Mouse (Mus musculus) CD4-positive, CD25-positive, alpha-beta regulatory T cell, adult 4 months (primary cell): ENCODE results near the gene Gm42674. TPM values are rescaled to one million over a fixed set of nuclear protein-coding genes. Genes with fewer than 3 reads are reported as not detected.

ENCODE experiments used
- ATAC-seq: one replicate; pipeline ENCODE4 v1.8.0; 2017
- polyA plus RNA-seq, 2 experiments: library from polyadenylated mRNA; unstranded; fragments of 100-300 nt; shearing (Covaris generic); gene quantifications; one replicate each; pipeline ENCODE4 v1.2.1; 2017

Gene Gm42674
- polyA plus RNA-seq, 2 experiments from 2014 or later = not detected

DNA sequence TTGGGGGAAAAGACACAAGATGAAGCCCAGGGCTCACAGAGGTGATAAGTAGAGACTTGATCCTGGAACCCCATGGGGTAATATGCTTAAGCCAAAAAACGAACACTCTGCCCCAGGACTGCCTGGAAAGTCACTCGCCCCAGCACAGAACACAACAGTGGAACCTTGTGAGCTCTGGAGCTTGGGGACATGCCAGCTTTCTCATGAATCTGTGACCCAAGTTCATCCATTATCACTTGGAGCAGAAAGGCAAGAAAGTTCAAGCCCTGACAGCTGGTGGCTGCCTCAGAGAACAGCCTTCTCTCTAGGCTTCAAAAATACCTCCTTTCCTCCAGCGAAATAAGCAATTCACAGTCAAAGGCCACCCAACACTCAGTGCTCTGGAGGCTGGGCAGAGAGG is 2.3 kb upstream of the Gm42674 start:
- no peak for ATAC-seq

DNA sequence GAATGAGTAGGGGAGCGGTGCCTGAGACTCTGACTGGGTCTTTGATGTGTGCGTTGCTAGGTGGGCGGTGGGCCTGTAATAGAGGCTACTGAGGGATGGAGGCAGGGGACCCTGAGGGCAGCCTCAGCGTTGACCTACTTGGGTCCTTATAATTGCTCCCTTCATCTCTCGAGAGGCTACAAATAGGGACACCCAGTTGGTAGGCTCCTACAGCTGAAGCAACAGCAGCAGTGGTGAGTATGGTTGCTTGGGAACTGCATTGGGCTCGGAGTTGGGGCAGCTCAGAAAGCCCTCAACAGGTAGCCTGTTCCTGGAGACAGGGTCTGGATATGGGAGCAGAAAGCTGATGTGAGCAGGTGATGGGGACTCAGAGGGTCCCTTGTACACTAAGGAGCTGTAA is 1.7 kb upstream of the Gm42674 start:
- ATAC-seq = no peak

DNA sequence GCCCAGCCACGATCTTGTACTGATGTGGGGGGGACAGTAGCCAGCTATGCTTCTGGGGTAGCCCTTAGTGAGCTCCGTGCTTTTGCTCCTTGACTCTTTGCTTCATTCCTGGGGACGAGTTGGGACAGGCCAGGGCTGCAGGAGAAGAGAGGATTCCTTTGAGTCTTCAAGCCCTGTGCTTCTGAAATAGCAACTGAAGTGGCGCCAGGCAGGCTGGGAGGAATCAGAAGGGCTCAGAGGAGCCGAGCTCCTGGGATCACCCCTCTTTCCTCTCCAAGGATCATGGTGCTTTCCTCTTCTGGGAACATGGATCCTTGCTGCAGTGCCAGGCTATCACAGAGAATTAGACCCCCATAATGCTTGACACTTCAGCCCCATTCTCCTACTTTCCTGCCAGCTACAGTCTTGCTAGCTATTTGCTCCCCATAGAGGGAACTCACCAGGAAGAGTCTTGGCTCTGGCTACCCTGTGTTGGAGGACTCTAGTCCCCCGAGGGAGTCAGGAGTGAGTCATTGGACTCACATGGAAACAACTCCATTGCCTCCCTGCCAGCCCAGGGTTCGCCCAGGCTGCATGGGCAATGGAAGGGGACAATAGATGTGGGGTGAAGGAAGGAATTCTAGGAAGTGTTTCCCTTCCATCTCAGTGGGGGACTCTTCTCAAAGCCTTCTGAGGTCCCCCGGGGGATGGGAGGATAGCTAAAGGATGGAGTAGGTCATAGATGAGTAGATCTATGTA is 1.1 kb upstream of the Gm42674 start:
- ATAC-seq = no peak

DNA sequence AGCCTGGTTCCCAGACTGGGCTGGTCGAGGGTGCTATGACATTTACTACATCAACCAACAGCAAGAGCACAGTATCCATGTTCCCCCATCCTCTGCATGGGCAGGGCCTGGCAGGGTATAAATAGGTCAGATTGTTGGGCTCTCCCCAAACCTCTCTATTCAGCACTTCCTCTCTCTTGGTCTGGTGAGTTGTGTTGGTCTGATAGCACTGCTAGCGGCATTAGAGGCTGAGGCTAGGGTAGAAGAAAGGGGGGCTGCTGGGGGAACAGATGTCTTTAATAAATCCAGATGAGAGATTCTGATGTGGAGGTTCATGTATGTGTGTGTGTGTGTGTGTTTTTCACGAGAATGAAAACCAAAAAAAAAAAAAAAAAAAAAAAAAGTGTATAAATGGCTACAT is 1.9 kb downstream of the Gm42674 start, which contains the start of gene S100a4:
TSS of gene S100a4 (plus strand) at position 149 of the 400 bp plus-strand sequence.
- peak; percentile 69 for ATAC-seq

DNA sequence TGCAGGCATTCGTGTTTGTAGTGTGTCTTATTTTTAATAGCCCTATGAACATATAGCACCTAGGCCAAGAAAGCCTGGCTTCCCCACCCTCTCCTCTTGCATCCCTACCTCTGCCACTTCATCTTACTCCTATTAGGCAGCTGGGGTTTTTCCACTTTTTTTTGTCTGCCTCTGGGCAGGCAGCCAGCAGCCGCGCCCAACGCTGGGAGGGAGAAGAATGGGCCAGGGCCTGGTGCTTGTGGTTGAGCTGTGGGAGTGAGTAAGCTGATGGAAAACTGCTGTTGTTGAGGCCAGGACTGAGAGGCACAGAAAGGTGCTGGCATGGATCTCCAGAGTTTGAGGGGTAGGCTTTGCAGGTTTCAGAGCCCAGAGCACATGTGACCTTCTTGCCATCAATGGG is 2.7 kb downstream of the Gm42674 start:
- peak; percentile 16 for ATAC-seq

DNA sequence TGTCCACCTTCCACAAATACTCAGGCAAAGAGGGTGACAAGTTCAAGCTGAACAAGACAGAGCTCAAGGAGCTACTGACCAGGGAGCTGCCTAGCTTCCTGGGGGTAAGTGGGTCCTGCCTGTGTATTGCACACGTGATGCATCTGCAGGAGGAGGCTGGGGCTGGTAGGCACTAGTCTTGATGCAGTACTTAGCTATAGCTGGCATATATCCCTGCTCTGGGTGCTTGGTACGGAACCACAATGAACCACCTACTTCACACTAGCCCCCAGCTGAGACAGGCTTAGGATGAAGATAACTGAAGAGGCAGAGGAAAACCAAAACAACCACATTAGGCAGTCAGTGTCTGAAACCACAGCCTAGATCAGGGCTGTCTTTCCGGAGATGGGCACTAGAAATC is 3.3 kb downstream of the Gm42674 start:
- ATAC-seq = peak; percentile 45

DNA sequence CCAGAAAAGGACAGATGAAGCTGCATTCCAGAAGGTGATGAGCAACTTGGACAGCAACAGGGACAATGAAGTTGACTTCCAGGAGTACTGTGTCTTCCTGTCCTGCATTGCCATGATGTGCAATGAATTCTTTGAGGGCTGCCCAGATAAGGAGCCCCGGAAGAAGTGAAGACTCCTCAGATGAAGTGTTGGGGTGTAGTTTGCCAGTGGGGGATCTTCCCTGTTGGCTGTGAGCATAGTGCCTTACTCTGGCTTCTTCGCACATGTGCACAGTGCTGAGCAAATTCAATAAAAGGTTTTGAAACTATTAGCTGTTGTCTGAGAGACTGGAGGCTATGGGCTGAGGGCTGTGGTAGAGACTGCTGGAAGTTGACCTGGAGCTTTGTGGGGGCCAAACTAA is 4.0 kb downstream of the Gm42674 start:
- ATAC-seq = no peak

DNA sequence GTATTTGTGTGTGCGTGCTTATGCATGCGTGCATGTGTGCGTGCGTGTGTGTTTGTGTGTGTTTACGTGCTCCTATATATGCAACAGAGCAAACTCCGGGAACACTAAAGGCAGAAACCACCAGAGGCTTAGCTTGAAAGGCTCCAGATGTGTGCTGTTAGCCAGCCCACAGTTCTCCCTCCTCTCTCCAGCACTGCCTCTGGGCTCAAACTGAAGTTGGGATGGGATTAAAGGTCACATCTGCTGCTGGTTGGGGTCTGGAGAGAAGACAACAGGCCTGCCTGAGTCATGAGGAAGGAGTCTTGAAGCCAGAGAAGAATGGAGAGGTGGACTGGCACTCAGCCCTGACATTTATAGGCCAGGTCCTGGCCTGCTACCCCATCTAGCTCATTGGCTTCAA is 4.5 kb downstream of the Gm42674 start:
- ATAC-seq = no peak

DNA sequence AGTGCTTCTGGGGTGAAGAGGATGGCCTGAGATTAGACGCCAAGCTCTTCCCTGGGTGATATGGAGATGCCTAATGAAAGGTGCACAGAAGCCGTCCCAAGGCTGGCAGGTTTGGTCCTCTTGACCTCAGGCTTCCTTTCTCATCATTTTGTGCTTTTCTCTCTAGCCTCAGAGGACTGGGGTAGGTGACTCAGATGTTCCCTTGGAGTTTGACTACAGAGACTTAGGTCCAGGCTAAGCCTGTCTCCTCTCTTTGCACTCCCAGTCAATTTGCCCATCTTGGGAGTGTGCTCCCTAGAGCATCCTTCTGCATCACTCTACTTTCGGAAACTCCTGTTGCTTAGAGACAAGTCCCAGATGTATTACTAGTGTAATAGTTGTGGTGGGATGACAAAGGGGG is 5.7 kb downstream of the Gm42674 start:
- ATAC-seq = no peak

DNA sequence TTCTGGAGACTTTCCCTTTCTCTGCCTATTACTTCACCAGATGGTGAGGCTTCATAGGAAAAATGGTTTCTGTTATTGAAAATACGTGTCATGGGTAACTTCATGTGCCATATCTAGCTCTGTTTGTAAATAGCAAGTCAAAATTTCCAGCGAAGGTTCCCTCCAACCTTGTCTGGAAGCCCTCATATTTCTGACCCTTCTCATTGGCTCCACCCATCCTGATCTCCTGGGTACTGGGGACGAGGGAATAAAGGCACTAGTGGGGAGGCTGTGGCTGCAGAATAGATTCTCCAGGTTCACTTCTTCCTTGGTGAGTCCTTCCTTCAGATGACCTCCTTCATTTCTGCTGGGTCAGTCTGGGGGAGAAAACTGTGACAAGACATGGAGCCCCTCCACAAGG is 6.5 kb downstream of the Gm42674 start, which contains the start of gene S100a5:
TSS of gene S100a5 (plus strand) at position 301 of the 400 bp plus-strand sequence.
- ATAC-seq = no peak

DNA sequence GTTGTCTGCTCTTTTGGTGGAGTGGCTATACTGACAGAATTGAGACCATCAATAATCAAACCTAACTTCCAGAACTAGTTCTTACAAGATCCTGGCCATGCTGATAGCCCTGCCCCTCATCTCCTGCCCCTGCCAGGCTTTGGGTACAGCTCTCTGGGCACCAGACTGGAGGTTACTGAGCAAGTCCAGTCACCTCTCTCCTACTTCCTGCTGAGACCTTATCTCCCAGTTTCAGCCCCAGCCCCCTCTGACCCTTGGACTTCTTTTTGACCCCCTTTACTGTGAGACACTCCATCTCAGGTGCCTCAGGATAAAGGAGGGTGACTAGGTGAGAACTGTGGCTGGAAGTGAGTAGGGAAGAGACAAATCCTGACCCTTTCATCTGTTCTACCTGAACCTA is 7.4 kb downstream of the Gm42674 start:
- ATAC-seq = no peak

DNA sequence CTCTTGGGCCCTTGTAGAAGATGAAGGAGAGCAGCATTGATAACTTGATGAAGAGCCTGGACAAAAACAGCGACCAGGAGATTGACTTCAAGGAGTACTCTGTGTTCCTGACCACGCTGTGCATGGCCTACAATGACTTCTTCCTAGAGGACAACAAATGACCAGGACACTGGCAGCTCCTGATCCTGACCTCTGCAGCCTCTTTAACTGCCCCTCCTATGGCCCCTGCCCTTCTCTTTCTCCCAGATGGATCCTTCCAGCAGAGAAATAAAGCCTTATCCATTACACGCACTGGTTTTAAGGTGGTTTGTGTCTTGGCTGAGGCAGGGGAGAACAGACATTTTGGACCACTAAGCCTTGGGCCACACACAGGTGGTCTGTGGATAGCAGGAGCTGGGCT is 9.8 kb downstream of the Gm42674 start:
- no peak for ATAC-seq

DNA sequence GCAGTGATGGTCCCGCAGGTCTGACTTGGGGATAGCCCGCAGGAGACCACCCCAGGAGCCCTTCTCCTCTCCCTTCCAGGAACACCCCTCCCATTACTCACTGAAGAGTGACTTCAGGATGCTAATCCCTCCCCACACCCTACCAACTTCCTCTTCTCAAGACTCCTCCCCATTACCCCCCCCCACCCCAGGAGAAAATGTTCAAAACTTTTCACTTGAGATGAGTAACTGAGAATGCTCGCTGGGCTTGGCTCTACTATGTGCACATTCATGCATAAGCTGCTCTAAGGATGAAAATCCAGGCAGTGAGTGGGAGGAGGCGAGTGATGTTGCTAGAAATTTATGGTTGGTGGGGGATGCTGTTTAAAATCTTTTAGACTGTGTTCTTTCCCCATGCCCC is 10.4 kb downstream of the Gm42674 start:
- ATAC-seq = peak; percentile 15

DNA sequence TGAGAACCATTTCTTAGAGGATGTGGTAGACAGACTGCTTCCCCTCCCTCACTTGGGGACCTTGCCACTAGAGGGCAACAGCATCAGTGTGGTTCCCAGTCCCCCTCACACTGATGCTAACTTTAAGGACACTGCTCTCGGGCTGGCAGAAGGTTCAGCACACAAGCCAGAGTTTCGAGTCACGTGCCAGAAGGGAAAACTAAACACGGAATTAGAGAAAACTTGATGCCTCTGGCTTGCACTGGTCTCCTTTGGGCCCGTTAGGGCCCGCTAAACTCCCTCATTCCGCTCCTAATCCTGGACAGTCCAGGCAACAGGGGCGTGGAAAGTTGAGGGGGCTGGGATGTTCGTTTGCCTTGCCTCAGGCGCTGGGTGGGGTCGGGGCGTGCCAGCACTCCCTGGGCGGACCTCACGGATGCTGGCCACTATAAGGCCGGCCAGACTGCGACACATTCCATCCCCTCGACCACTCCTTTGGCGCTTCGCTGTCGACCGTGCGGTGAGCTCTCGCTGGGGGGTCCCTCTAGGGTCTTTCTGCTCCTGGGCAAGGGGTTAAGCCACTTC is 11.1 kb downstream of the Gm42674 start, which contains the start of gene S100a6:
TSS of gene S100a6 (plus strand) at position 155 of the 564 bp plus-strand sequence.
- ATAC-seq = peak; percentile 89

DNA sequence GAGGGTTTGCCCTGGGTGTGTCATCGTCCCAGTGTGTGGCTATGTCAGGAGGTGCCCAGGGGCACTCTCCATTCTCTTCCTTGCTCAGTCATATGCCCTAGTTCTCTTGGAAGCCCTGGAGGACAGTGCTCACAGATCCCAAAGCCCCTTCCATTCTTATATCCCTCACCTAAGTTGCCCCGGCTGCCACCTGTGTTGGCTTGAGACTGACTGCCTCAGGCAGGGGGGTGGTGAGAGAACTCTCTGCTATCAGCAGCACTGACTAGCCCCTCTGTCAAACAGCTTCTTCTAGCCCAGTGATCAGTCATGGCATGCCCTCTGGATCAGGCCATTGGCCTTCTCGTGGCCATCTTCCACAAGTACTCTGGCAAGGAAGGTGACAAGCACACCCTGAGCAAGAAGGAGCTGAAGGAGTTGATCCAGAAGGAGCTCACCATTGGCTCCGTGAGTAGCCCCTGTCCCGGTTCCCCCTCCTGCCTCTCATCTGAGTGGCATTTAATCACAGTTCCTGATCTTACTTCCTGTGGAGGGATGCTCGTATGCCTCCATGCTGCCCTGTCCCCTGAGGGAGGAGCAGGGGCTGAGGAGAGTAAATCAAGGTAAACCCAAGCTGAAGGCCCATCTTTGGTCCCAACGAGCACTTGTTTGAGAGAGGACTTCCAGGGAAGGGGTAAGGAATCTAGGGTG is 11.9 kb downstream of the Gm42674 start:
- no peak for ATAC-seq

DNA sequence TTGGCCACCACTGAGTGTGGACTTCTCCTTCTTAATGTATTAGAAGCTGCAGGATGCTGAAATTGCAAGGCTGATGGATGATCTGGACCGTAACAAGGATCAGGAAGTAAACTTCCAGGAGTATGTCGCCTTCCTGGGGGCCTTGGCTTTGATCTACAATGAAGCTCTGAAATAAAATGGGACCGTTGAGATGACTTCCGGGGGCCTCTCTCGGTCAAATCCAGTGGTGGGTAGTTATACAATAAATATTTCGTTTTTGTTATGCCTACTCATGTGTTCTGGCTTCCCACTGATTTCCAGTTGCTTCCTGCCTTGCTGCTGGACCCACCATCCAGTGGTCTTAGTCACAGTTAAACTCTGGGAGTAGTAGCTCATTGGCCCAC is 12.4 kb downstream of the Gm42674 start:
- ATAC-seq = no peak

DNA sequence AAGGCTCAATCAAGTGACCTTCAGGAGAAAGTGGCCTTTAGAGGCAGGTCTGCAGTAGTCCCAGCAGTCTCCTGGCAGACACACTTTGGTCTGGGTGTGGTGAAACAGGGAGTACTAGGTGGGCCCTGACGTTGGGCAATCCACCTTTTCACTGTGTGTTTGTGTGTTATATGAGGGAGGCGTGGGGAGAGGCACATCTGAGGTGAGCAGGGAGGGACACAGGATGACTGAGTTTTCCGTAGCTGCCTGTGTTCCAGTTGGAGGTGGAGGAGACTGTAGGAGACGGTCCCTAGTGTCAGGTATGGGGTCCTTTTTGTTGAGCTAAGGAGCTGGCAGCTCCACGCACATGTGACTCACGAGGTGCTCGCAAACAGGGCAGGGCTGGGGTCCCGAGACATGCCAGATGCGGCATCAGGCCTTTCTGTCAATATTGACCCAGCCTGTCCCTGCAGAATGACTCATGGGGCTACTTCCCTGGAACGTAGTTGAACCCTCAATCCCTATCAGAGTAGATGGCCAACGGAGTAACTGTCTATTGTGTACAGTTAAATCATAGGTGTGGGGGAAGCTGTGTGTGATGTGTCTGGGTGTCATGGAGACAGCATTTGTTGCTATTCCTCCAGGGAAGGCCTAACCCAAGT is 13.0 kb downstream of the Gm42674 start:
- no peak for ATAC-seq

DNA sequence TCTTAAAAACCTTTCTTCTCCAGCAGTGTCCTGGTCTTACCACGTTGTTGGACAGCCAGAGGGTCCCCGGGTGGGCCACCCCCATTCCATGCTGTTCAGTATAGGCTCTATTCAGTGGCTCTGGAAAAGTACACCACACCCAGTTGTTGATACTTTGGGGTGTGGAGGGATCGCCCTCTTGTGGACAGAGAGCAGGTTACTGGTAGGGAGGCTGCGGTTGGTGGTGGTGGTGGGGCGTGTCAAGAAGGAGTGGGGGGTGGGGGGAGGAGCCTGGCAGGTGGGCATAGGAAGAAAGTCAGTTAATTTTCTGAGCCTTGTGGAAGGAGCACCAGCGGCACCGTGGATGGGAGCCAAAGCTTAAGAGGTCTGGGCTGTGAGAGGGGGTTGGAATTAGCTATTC is 13.7 kb downstream of the Gm42674 start:
- peak; percentile 81 for ATAC-seq

DNA sequence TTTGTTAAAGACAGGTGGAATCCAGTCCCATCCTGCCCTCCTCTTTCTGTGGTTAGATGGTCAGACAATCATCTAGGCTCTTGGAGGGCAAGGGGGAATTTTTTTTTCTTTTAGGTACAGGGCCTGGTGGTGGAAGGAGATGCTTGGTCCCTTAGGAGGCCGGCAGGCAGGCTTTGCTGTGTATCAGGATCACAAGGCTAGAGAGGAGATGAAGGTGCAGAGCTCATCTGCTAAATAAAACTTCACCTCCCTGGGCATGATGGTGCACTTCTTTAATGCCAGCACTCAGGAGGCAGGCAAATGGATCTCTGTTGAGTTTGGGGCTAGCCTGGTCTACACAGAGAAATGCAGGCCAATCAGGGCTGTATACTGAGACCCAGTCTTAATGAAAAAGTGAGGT is 14.2 kb downstream of the Gm42674 start:
- no peak for ATAC-seq

DNA sequence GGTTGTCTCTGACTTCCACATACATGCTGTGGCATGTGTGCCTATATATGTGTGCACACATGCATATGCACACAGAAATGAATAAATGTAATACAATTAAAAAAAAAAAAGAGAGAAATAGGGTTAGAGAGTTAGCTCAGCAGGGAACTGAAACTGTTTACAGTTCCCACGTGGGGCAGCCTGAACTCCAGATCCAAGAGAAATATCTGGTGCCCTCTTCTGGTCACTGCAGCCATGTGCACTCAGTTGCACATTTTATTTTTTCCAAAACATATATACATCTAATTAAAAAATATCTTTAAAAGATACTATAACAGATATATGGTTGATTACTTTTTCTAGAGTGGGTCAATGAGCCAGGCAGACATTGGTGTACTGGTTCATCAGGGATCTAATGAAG is 15.9 kb downstream of the Gm42674 start:
- no peak for ATAC-seq

DNA sequence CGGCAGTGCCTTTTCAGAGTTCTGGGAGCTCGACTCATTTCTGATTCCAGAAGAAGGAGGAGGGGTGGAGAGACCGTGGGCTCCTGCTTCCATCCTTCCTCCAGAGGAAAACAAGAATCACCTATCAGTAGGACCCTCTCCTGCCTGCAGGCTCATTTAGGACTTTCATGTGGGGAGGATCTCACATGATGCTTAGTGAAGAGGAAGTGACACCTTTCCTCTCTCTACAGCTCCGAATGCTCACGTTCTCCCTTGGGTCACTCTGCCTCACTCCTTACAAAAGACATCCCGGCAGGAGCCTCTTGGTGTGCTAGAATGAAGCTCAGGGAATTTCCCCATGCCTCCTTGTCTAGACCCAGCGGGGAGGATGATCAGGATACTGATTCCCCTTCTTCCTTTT is 19.8 kb downstream of the Gm42674 start:
- ATAC-seq = no peak

DNA sequence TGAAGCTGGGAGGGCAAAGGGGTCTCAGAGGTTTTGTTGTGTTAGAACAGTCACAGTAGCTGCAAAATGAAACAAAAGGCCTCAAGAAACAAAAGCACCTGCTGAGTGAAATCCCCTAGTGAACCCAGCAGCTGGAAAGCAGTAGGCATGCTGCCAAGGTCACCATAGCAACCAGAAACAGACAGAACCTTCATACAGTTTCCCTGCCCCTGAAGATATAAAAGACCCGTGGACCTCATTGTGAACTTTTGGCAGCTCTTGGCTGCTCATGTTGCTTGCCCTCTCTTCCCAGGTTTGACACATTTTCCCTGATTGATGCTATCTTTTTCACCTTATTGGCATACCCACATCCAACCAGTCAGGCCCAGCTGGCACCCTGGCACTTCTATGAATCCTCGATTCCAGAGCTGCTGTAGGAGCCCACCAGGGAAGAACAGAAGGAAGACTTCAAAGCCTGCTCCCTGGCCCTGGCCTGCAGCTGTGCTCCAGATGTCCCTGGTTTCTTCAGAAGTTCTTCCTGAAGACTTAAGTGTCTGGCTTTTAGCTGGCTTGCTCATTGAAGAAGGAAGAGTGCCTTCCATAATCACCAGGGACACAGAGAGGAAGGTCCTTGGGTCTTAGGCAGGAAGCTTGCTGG is 21.8 kb downstream of the Gm42674 start:
- ATAC-seq = peak; percentile 89

DNA sequence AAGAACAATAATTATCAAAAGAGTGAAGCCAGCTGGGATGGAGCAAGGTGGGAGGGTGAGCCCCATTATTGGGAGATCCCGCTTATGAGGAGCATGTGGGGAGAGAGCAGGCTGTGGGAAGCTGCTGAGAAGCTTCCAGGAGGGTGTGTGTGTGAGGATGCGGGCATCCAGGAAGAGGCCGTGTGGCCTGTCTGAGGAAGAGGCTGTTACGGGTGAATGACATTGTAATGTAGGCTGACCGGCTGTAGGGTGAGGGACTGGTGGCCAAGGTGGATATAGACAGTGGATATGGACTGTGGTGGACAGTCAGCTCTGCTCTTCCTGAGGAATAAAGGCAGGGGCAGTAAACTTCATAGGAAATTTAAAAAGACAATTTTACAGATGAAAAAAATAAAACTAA is 23.8 kb downstream of the Gm42674 start:
- ATAC-seq = no peak
